Mouse (Mus musculus) spleen, adult 2 months (tissue): Measurements from ENCODE around the gene Slc15a3.

Experiments
- CTCF ChIP-seq: fragments of 200-500 bp; IDR thresholded peaks from 2 replicates; pipeline ENCODE4 v1.5.1; 2011; ENCODE audit warnings: mild to moderate bottlenecking, inconsistent platforms; ENCODE audit not compliant: insufficient read depth, insufficient read length, insufficient replicate concordance; ENCODE audit errors: extremely low read depth
- POLR2A ChIP-seq: fragments of 200-500 bp; IDR thresholded peaks from 2 replicates; pipeline ENCODE4 v1.6.1; 2011; ENCODE audit warnings: low read depth, low read length, inconsistent platforms

DNA sequence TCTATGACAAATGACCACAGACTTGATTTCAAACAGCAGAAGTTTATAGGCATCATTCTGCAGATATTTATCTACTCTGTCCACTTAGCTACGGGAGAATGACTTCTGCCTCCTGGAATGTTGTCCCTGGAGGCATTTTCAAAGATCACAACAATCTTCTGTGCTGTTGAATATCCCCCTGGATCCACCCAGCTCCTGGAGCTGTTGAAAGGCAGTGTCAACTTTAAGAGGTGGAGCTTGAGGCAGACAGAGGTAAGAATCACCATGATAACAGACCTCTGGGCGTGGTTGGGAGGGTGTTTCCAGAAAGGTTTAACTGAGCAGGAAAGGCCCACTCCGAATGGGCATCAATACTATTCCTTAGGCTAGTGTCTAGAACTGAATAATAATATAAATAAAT lies 3.9 kb upstream of the Slc15a3 start:
- TF ChIP-seq CTCF (no peak), POLR2A (no peak)
